Mouse (Mus musculus): ENCODE data around the gene Ly6g5b.

- TF ChIP-seq CTCF (IDR thresholded peaks at IDR 0.05) (no peak), EP300 (IDR thresholded peaks at IDR 0.05) (no peak)
These were observed 10.3 kb upstream of the Ly6g5b start for GRCm38 (mm10) chr17:35125578-35125977.
